Mouse (Mus musculus) layer of hippocampus, postnatal 10 days (tissue): Measurements from ENCODE around the gene Atg9a. TPM values are rescaled to one million over a fixed set of nuclear protein-coding genes. Genes with fewer than 3 reads are reported as not detected.
A peak's percentile ranks its signal among the peaks of the same experiment; 100 is the strongest.

ENCODE experiments used
- DNase-seq, 2 experiments: peaks; one replicate each; pipeline ENCODE4 v3.0.0; 2021; ENCODE audit warnings: low spot score in 2 of 2
- total RNA-seq, 2 experiments: library from RNA; stranded (reverse); gene quantifications; 2 replicates each; pipeline ENCODE4 v1.2.3; 2021

Gene Atg9a
- total RNA-seq, 2 experiments from 2014 or later, result 93.9 to 109 TPM

DNA sequence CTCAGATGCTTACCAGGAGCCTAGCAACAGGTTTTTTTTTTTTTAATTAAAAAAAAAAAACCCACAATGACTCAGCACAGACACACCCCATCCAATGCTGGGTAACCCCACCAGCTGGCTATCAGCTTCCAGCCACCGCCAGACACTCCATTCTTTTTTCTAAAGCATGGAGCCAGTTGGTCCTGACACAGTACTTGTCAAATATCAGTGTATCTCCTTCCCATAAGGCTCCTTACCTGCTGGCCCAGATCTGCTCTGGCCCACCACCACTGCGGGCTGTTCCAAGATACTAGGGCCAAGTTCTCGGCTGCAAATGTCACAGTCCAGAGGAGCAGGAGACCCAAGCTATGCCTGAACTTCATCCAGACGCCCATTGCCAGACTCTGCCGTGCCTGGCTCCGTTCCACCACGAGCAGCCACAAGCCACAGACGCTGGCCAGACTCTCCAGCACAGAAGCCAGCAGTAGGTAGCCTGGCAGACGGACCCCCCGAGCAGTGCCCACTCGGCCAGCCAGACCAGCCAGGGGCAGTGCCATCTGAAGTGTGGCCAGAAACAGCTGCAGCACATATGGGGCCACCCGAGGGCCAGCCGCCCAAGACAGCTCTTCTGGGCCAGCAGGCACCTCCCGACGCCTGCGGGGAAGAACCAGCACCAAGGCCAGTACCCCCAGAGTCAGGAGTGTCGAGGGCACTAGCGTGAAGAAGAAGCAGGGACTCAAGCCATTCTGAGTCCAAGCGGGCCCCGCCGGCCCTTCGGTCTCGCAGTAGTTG lies 12.5 kb downstream of the Atg9a start:
- DNase-seq, result peak; percentile 79 to 80

DNA sequence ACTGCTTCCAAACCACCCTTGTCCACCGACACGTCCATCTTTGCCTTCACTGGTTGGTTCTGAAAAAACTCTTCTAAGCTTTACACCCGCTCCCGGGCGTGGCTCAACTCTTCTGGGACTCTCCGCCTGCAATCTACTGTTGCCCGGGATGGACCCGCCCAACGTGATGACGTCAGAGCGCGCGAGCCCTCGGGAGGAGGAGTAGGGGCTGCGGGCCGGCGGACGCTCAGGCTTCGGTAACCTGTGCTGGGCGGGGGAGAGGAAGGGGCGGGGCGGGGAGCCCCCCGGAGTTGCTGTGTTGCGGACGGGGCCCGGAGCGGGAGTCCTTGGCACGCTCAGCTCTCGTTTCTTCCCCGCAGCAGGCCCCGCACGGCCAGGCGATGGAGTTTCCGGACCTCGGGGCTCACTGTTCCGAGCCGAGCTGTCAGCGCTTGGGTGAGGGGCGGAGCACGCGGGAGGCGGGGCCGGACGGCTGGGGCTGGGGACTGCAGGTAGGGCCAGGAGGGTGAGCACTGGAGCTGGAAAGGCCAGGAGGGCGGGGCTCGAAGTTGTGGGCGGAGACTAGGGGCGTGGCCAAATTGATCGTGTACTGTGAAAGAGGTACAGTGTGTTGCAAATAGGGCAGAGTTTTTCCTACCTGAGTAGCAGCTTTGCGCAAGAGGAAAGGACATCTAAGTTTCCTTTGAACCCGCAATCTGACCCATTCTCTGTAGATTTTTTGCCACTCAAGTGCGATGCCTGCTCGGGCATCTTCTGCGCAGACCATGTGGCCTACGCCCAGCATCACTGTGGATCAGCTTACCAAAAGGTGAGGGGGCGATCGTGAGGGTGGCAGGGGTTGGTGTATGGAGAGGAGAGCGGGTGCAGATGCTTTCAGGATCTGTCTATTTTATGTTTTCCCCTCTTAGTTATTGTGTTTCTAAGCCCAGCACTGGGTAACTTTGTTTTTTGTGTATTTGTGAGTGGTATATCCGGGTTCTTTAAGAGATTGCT lies 23.2 kb downstream of the Atg9a start, which contains the start of gene Zfand2b:
TSS of gene Zfand2b (plus strand) at position 175 of the 993 bp plus-strand sequence.
- peak; percentile 93 for DNase-seq

DNA sequence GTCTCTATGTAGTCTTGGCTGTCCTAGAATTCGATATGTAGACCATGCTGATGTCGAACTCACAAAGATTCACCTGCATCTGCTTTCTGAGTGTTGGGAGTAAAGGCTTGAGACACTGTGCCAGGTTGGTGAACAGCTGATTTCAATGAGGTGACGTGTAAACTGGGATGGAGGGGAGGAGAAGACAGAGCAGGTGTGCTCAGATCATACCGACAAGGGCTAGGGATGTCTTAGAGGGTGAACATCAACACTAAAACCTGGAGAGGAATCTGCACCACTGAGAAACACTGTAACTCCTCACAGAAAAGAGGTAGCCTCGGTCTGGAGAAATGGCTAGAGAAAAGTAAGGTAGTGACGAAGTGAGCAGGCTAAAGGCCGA lies 23.9 kb downstream of the Atg9a start:
- DNase-seq, result no peak

DNA sequence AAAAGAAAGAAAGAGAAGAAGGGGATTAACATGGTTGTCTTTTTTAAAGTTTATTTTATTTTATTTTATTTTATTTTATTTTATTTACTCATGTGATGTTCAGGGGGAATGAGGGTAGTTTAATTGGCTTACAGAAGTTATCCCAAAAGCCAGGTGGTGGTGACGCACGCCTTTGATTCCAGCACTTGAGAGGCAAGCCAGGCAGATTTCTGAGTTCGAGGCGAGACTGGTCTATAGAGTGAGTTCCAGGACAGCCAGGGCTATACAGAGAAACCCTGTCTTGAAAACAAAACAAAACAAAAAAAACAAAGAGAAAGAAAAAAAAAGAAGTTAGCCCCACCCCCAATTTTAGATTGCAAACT lies 31.8 kb downstream of the Atg9a start:
- no peak for DNase-seq

DNA sequence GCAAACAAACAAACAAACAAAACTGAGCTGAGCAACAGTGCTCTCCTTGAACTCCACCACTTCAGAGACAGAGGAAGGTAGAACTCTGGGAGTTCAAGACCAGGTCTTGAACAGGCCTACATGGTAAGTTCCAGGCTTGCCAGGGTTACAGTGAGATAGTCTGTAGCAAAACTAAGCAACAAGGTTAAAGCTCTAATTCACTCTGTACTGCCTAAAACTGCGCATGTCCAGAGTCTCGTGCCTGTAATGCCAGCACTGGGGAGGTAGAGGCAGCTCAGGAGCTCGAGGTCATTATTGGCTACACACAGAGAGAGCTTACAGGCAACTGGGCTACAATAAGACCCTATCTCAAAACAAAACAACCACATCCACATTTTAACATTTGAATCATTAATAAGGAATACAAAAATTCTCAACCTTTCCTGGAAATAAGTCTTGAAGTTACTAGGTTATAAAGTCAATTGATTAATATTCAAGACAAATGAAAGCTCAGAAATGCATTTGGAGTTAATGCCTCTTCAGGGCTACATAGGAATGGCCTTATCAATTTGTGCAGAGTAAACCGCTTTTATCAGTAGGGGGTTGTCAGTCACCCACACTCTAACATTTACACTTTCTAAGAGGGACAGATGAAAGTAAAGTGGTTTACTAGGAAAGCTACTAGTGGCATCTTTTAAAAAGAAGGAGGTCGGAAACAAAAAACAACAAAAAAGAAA lies 32.3 kb downstream of the Atg9a start:
- DNase-seq, result no peak

DNA sequence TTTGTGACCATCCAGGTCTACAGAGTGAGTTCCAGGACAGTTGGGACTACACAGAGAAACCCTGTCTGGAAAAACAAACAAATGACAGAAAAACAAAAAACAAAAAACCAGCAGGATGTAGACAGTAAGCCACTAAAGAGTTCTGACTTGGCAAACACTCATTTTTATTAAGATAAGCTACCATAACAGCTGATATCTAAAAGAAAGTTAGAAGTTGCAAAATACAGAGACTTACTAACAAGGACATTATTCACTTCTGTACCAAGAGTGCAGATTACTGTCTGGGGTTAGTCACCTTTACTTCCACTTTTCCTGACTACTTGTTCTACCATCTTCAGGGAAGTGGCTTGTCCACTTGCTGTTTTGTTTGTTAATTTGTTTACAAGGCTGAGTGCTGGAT lies 33.0 kb downstream of the Atg9a start:
- DNase-seq, result no peak

DNA sequence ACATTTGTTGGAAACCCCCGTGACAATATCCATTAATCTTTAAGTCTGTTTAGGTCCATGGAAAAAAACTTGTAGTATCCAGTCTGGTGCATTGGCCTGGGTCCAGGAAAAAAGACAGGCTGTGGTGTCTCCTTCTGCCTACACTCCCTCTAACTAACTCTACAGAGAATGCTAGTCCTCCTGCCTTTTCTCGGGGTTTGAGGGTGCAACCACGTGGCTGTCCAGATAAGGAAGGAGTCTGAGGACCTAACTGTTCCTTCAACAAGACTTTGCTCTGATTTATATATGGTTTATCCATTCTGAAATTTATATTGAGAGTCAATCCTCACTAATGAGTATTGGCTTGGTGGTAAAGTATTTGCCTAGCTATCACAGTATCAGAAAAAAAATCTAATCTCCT lies 36.2 kb downstream of the Atg9a start:
- no peak for DNase-seq

DNA sequence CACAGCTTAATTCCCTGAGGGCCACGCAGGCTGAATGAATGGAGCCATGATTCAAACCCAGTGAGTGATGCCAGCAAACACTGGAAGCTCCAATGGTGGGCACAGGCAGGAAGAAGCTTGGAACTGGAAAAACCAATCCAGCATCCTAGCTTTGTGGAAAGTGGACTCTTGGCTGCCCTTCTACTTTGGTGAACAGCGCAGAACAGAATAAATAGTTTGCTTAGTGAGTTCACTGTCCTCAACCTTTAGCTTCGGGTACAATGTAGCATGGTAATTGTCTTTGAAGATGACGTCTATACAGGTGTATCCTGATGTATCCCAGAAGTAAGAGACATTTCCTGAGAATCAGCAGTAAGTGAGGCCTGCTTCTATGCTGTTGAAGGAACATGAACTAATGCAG lies 43.3 kb downstream of the Atg9a start:
- no peak for DNase-seq

DNA sequence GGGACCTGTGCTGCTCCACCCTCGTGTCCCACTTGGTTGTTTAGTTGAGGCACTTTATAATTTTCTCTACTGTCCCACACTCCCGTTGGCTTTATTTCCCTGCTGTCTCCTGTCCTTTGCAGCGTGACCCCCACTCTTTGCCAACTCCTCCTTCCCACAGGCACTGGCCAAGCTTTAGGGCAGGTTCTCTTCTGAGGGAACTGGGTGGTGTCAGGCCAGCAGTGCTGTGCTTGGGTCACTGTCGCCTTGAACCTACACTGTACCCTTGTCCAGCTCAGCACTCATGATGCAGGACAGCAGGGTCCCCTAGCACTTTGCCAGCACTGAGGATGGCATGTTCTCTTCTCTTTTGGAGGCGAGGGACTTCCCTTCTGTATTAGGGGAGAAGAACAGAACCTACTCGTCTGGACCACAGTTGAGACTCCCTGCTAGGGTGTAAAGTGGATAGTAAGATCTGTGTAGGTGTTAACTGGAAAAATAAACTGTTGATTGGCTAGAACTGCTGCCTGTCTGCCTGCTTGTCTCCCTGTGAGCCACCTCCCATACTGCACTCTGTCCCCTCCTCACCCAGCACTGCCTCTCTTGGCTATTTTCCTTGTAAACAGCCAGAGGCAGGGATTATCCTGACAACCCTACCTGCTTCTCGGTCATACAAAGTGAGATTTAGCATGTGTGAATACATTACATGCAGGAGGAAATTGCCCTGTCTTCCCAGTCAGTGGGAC lies 44.4 kb downstream of the Atg9a start:
- DNase-seq, result no peak

DNA sequence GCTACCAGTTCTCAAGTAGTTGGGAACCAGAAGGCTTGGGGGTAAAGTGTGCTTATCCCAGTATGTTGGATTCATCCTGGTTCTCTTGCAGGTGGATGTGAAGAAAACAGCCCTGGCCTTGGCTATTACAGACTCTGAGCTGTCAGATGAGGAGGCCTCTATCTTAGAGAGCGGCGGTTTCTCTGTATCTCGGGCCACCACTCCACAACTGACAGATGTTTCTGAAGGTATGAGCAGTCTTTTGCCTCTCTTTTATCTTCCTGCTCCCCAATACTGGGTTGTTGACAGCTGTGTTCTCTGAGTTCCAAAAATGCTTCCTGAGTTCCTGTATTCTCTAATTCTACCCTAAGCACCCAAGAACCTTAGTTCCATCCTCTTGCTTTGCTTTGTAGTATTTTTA lies 46.4 kb downstream of the Atg9a start:
- no peak for DNase-seq

DNA sequence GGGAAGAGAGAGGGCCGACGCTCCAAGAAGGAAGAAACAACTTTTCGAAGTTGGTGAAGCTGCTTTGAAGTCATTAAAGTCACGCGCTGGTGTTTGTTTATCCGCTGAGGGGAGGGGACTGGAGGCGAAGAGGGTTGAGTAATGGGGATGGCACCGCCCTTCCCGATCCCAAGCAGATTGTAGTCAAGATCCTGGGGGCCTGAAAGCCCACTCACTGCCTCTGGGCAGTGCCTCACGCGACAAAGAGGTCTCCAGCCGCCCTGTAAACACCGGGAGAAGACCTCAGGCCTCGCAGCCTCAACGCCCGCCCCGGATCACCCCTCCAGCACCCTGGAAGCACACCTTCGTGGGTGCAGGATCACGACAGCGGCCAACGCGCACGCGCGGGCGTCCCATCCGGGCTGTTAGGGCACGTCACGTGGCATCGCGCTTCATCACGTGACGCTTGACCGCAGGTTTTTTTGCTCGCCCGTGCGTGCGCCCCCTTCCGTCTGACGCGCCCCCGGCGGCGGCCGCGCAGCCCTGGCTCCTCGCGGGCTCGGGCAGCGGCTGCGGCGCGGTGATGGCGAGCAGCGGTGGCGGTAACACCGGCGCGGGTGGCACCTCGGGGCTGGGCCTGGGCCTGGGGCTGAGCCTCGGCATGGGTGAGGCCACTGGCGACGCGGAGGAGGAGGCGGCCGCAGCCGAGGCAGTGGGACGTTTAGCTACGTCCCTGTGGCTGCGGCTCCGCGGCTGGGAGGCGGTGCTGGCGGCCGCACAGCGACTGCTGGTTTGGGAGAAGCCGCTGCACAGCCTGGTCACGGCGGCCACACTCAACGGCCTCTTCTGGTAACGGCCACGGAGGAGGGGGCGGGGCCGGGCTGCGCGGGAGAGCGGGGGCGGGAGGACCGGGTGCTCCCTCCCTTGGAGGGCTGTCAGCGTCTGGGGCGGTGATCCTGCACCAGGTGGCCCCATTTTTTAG lies 49.4 kb downstream of the Atg9a start, which contains the start of the genes Cnppd1 and Retreg2:
TSS of gene Cnppd1 (minus strand) at position 411 of the 961 bp plus-strand sequence.
TSS of gene Retreg2 (plus strand) at position 478 of the 961 bp plus-strand sequence.
- peak; percentile 95 to 97 for DNase-seq

DNA sequence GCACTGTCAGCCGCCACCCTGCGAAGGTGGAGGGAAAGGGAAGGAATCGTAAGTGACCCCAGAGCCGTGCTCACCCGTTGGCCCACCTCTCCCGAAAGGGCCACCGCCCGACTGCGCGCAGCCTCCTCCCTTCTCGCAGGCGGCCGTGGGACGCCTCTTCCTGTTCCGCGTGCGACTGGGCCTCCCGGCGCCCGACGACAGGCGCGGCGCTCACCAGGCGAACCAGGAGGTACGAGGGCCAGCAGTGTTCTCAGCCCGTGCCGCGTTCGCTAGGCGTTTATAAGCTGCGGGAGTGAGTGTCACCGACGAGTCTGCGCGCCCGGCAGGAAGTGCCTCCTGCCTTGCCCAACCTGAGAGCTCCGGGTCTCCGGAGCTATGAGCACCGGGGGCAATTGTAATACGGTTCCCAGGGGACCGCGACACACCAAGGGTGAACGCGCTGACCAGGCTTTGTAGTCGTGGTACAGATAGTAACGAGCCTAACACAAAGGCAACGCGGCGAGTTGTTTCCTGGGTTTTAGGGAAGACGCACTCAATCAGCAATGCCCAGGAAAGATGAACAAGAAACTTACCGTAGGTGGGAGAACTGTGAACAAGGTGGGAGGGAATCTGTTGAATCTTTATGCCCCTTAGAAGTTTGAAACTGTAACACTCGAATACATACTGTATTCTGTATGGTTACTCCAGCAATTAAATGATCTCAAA lies 50.4 kb downstream of the Atg9a start:
- peak; percentile 52 to 64 for DNase-seq

DNA sequence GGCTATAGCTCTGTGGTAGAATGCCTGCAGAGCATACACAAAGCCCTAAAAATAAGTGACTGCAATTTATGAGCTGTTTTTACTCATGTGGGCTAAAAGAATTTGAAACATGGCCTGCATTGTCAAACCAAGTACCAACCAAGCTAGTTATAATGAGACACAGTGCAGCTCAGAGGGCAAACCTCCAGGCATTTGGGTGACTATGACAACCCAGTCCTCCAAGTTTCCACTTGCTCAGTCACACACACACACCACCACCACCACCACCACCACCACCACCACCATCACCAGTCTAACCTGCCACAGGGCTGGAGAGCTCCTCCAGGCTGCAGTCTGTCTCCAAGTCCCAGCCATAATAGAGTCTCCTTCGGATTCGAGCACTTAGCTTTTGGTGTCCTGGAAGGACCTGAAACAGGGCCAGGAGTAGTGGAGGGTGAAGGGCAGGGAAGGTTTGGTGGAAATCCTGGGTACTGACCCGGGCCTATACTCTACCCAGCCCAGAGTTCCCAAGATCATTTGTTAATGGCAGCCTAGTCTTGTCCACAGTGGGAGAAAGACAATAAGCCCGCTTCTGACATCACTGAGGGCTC lies 51.3 kb downstream of the Atg9a start:
- no peak for DNase-seq

DNA sequence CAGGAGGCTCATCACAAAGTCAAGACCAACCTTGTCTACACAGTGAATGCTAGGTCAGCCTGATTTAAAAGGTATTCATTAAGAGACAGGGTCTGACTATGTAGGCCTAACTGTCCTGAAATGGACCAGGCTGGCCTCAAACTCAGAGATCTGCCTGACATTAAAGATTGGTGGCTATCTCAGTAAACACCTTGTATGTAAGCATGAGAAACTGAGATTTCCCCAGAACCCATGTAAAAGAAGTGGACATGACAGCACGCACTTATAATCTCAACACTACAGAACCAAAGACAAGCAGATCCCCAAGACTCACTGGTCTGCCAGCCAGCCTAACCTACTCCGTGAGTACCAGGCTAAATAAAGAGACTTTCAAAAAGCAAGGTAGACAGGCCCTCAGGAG lies 53.5 kb downstream of the Atg9a start:
- DNase-seq, result no peak

DNA sequence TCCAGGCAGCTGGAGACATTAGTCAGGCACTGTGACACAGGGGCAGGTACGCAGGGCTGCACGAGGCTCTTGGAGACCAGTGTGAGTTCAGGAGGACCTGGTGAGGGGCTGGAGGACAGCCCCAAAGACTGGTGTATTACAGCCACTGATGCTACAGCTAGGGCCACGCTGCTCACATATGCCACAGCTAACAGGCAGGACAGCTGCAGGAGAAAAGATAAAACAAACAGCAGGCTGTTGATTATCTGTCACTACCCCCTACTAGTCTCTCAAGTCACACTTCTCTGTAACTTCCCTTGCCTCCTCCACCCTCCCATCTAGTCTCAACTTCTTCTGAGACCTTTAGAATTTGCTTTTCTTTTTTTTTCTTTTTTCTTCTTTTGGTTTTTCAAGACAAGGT lies 55.3 kb downstream of the Atg9a start:
- no peak for DNase-seq

DNA sequence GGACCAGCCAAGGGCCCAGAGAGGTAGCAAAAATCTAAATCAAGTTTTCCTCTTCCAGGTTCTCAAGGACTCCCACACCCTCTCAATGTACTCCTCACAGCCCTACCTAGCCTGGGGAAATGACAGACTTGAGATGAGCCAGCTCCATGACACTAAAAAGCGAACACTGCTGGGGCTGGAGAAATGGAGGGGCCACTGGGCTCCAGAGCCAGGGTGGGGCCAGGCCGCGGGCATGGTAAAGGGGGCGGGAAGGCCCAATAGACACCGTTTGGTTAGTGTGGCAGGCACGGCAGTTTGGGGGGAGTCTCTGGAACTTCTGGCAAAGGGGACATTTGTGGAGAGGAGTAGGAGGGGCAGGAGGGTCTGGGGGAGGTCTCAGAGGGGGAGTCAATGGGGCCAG lies 55.7 kb downstream of the Atg9a start:
- DNase-seq, result no peak

DNA sequence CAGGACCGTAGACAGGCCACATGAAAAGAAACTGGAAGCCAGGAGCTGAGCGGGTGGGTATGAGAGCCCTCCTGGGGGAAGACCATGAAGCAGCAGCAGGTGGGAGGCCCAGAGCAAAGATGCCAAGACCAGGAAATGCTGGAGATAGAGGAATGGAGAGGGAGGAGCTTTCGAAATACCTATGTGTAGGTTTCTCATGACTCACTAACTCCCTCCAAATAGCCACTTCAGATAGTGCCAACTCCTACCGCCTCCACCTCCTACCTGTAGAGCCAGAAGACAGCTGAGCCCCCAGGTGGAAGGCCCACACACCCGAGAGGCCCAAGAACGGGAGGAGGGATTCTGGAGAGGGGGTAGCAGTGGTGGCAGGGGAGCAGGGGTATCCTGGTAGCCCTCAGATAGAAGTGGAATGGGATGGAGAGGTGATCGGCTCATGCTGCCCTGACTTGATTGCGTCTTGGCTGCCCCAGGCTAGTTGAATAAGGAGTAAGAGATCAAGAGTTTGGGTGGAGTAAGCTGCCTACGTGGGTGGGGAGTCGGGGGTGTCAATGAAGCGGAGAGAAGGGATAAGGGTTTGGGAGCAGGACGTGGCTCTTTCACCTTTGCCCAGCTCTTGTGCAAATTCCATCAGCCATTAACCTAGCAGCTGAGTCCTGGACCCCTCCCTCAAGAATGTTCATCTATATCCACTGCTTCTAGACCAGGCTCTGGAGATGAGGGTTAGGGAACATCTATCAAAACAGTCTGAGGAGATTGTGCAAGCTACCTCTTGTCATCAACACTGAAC lies 58.4 kb downstream of the Atg9a start, which contains the start of gene Slc23a3:
TSS of gene Slc23a3 (minus strand) at position 470 of the 787 bp plus-strand sequence.
- DNase-seq, result no peak
